Mouse (Mus musculus): ENCODE data around the gene Esp31. TPM values are rescaled to one million over a fixed set of nuclear protein-coding genes. Genes with fewer than 3 reads are reported as not detected.

Esp31 gene
- total RNA-seq (2023) = not detected

DNA sequence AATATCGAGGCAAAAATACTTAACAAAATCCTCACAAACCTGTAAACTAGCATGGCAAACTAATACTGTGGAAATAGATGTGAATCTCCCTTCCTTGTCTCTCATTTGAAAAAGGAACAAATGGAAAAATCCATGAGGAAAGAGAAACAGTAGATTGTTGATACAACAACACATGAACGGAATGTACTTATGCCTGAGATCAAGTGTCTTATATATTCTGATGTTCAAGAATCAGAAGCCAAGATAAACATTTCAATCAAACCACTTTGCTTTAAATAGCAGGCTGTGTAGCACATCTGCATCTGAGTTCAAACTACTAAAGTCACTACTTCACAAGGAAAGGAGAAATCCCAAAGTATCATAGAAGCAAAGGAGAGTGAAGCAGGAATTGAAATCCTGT, at the start of gene Esp31:
TSS of gene Esp31 (plus strand) at position 301 of the 400 bp plus-strand sequence.

Other genes with a start within 250 kb of the Esp31 start
- gene Esp36, start 219.3 kb upstream of the Esp31 start, total RNA-seq (2023) = not detected
- not detected for gene Esp34, start 85.3 kb upstream of the Esp31 start, total RNA-seq (2023)